ENCODE assay signal across 21 mouse cellular contexts in the genomic region with DNA sequence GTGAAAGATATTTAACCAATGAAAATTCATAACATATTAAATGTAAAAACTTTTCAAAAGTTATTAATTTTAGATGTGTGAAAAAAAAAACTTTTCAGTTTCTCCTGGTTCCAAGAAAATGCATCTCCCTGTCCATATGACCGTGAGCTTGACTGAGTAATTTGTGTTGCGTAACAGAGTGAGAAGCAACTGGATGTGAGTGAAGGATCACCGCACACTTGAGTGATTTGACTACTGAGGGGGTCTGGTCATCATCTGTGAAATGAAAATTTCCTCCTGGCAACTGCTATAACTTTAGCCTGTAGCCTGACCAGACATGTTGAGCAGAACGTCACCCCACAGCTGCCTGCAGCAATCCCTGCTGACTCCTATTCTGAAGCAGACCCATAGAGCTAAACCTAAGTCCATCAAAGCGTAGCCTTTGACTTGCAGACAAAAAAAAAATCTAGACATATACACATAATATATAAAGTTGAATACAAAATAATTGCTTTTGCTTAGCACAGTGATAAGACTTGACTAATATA.
"Had no signal": no experiment of that assay in that cellular context is flagged by ENCODE, and none has a peak within 500 bp of the region (broad histone marks: within the 10 kb centered on the region; RNA-seq: fewer than 3 reads in every experiment).

No protein-coding gene starts in this region.

- H3K9me3 ChIP-seq: limb, embryonic 12.5 days; limb, embryonic 15.5 days; midbrain, embryonic 12.5 days; neural tube, embryonic 12.5 days; neural tube, embryonic 15.5 days; stomach, embryonic 15.5 days had no signal

- H3K4me2 ChIP-seq: limb, embryonic 12.5 days; limb, embryonic 15.5 days; liver, embryonic 11.5 days; midbrain, embryonic 12.5 days; neural tube, embryonic 12.5 days; neural tube, embryonic 15.5 days; stomach, embryonic 15.5 days had no signal

- H3K27me3 ChIP-seq: limb, embryonic 12.5 days; limb, embryonic 15.5 days; midbrain, embryonic 12.5 days; neural tube, embryonic 12.5 days; neural tube, embryonic 15.5 days; stomach, embryonic 15.5 days had no signal

- H3K4me1 ChIP-seq: limb, embryonic 12.5 days; limb, embryonic 15.5 days; midbrain, embryonic 12.5 days; neural tube, embryonic 12.5 days; neural tube, embryonic 15.5 days; stomach, embryonic 15.5 days had no signal

- DNase-seq: kidney, adult 2 months; kidney, postnatal 25 days; left cerebral cortex, postnatal 4 days; liver, postnatal 0 days; lung, postnatal 36 days; right cerebral cortex, adult 18-20 months; right cerebral cortex, postnatal 14 days; right cerebral cortex, postnatal 4 days; thymus, postnatal 25 days had no signal

- H3K27ac ChIP-seq: kidney, postnatal 0 days; layer of hippocampus, adult 2 months; limb, embryonic 12.5 days; limb, embryonic 15.5 days; liver, embryonic 14.5 days; midbrain, embryonic 12.5 days; neural tube, embryonic 12.5 days; neural tube, embryonic 15.5 days; stomach, embryonic 15.5 days had no signal

- H3K36me3 ChIP-seq: limb, embryonic 12.5 days; limb, embryonic 15.5 days; midbrain, embryonic 12.5 days; neural tube, embryonic 12.5 days; neural tube, embryonic 15.5 days; stomach, embryonic 15.5 days had no signal

- ATAC-seq: intestine, postnatal 0 days; liver, postnatal 0 days; midbrain, embryonic 16.5 days had no signal

- H3K9ac ChIP-seq: limb, embryonic 12.5 days; limb, embryonic 15.5 days; liver, embryonic 14.5 days; liver, postnatal 0 days; midbrain, embryonic 12.5 days; neural tube, embryonic 12.5 days; neural tube, embryonic 15.5 days; stomach, embryonic 15.5 days had no signal

- H3K4me3 ChIP-seq: layer of hippocampus, adult 2 months; limb, embryonic 12.5 days; limb, embryonic 15.5 days; midbrain, embryonic 12.5 days; neural tube, embryonic 12.5 days; neural tube, embryonic 15.5 days; stomach, embryonic 15.5 days had no signal
